Mouse (Mus musculus) intestine, embryonic 15.5 days (tissue): ENCODE data around the gene Zfp568. TPM values are rescaled to one million over a fixed set of nuclear protein-coding genes. Genes with fewer than 3 reads are reported as not detected.
"Not testable (repeated sequence)": the region's sequence is repeated elsewhere in the genome, so short reads cannot be mapped to it uniquely, and the experiment has no call there.

Experiments used
- ATAC-seq: fragments of 200-750 bp; cut with Nextera tagmentation; 2 replicates; pipeline ENCODE4 v1.8.0; 2017; ENCODE audit warnings: moderate TSS enrichment, moderate library complexity
- H3K27ac ChIP-seq: fragments of 300-500 bp; sonication (generic); 2 replicates; pipeline ENCODE4 v1.5.1; 2015; ENCODE audit warnings: mild to moderate bottlenecking, inconsistent platforms
- H3K27me3 ChIP-seq: fragments of 300-500 bp; sonication (generic); replicated peaks from 2 replicates; pipeline ENCODE4 v1.6.1; 2015; ENCODE audit warnings: inconsistent platforms
- H3K36me3 ChIP-seq: fragments of 300-500 bp; sonication (generic); 2 replicates; pipeline ENCODE4 v1.6.1; 2015; ENCODE audit warnings: inconsistent platforms
- H3K4me1 ChIP-seq: fragments of 300-500 bp; sonication (generic); replicated peaks from 2 replicates; pipeline ENCODE4 v1.6.1; 2015; ENCODE audit warnings: inconsistent platforms
- H3K4me2 ChIP-seq: fragments of 300-500 bp; sonication (generic); replicated peaks from 2 replicates; pipeline ENCODE4 v1.6.1; 2015; ENCODE audit warnings: mild to moderate bottlenecking, inconsistent platforms
- H3K4me3 ChIP-seq: fragments of 300-500 bp; sonication (generic); replicated peaks from 2 replicates; pipeline ENCODE4 v1.5.1; 2015; ENCODE audit warnings: inconsistent platforms
- H3K9ac ChIP-seq: fragments of 300-500 bp; sonication (generic); 2 replicates; pipeline ENCODE4 v1.6.1; 2015; ENCODE audit warnings: inconsistent platforms
- H3K9me3 ChIP-seq: fragments of 300-500 bp; sonication (generic); 2 replicates; pipeline ENCODE4 v1.6.1; 2016; ENCODE audit warnings: inconsistent platforms
- WGBS: fragments of 180-500 bp; shearing (Covaris S2); methylation state at CpG from one replicate; pipeline ENCODE4 v1.1.7; 2015; 5-methylcytosine and 5-hydroxymethylcytosine counted together
- polyA plus RNA-seq: library from polyadenylated mRNA; unstranded; fragments of >200 nt; fragmentation: Nextera tagmentation; extraction: Ambion mirVana; gene quantifications from 2 replicates; pipeline ENCODE4 v1.2.1, GENCODE M21; 2015

Zfp568 gene
- polyA plus RNA-seq, 1 experiment from 2014 or later: 15.5 TPM

DNA sequence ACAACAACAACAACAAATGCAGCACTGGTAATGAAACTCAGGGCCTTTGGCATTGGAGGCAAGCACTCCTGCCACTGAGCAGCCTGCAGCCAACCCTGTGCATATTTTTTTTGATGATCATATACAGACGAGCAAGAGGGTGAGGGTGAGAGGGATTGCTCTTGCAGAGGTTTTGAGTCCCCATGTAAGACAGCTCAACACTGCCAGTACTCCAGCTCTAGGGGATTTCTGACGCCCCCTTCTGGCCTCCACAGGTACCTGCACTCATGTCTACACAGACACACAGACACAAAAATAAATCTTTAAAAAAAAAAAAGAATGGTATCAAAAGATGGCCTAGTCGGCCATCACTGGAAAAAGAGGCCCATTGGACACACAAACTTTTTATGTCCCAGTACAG lies 24.8 kb upstream of the Zfp568 start:
- no peaks in the 10 kb centered on the region for H3K36me3 ChIP-seq
- no peaks in the 10 kb centered on the region for H3K27me3 ChIP-seq
- H3K9me3 ChIP-seq: no peaks in the 10 kb centered on the region
- no peaks in the 10 kb centered on the region for H3K4me1 ChIP-seq
- H3K4me3 ChIP-seq: no peak overlapping the region
- H3K27ac ChIP-seq: no peak overlapping the region
- no peak overlapping the region for H3K9ac ChIP-seq
- 59% methylated on average over 3 of the region's 3 CpGs for whole genome bisulfite sequencing
- no peak for ATAC-seq
- H3K4me2 ChIP-seq: no peak overlapping the region

DNA sequence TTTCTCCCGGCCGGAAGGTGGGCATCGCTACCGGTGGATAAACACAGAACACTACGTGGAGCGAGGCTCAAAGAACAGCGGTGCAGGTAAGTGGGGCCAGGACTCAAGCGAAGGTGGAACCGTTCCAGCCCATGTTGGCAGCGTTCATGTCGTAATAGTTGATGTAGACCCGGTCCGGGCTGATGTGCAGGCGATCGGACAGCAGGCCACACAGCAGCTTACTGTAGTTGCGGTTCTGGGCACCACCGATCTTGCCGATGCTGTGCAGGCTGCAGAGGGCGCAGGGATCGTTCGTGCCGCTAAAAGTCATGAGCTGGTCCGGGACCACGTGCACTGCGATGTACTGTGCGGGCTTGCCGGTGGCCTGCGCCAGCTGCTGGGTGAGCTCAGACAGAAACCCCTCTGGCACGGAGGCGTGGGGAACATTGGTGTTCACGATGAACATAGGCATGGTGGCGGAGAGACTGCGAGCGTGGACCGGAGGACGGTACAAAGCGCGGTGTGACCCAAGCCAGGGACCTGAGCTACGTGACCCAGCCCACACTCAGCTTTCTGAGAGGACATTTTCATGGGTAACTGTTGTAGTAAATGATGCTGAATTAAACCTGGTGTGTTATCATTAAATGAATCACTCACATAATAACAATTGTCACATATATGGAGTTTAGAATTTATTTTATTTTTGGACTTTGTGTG lies 18.5 kb upstream of the Zfp568 start:
- not testable (repeated sequence) for H3K9me3 ChIP-seq, H3K27me3 ChIP-seq, H3K4me1 ChIP-seq, ATAC-seq, H3K4me3 ChIP-seq, H3K36me3 ChIP-seq, H3K27ac ChIP-seq, H3K4me2 ChIP-seq, H3K9ac ChIP-seq
- WGBS: 48% methylated on average over 39 of the region's 39 CpGs

DNA sequence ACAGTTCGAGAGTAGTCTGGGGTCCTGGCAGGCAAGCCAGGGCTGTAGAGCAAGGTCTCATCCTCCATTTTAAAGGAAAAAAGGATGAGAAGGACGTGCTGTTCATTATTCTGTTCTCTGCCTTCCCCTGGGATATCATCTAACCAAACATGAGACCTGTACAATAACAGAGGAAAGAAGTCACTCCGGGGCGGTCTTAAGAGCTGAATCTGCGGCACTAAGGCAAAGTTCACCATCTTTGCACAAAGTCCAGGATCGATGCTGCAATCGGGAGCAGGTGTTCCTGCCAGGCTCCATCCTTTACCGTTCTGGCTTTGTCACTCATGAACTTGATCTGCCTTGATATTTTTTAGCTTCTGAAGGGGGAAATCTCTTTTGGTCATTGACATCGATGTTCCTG lies 13.1 kb upstream of the Zfp568 start:
- no peak overlapping the region for H3K27ac ChIP-seq
- no peak overlapping the region for H3K4me2 ChIP-seq
- H3K4me1 ChIP-seq: no peaks in the 10 kb centered on the region
- H3K9ac ChIP-seq: no peak overlapping the region
- WGBS: 82% methylated on average over 9 of the region's 9 CpGs
- H3K27me3 ChIP-seq: no peaks in the 10 kb centered on the region
- no peak overlapping the region for H3K4me3 ChIP-seq
- no peaks in the 10 kb centered on the region for H3K36me3 ChIP-seq
- no peak for ATAC-seq
- no peaks in the 10 kb centered on the region for H3K9me3 ChIP-seq

DNA sequence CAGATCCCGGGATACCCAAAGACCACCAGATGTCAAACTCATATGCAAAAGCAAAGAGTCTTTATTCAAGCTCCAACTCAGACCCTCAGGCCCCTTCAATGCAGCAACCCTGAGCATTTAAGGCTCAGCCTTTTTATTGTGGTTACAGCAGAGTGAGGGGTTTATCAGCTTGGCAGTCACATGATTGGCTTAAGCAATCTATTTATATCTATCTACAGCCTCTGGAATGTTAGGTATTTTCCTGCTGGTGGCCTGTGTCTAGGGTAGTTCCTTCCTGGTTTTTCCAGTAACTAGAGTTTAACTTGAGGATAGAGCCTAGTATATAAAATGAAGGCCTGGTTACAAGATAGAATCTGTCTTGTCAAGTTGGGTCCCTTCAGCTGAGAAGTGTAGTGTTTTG lies 3.0 kb upstream of the Zfp568 start:
- Histone ChIP-seq H3K9ac (no peak overlapping the region), H3K36me3 (no peaks in the 10 kb centered on the region), H3K27me3 (no peaks in the 10 kb centered on the region), H3K27ac (no peak overlapping the region), H3K4me1 (0 out of 2 replicates have a peak, but pooled peaks cover 8% of the 10 kb centered on the region), H3K9me3 (no peaks in the 10 kb centered on the region), H3K4me2 (no peak overlapping the region), H3K4me3 (no peak overlapping the region)
- 94% methylated on average over 1 of the region's 1 CpGs for WGBS
- no peak for ATAC-seq

DNA sequence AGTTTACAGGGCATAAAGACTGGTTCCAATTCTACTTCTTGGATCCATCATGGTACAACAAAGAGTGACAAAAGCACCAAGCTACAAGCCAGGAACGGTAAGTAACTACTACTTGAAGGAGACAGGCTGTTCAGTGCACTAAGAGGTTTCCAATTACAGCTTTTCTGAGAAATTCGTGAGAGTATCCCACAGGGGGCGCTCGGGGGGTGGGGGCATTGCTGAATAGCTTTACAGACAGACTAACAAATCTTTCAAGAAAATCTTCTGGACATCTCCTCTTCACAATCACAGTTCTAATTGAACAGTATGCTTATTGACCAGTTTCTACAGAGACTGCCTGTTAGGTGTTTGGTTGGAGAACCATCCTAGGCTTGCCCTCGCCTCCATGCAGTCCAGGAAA lies 2.3 kb upstream of the Zfp568 start:
- H3K9me3 ChIP-seq: no peaks in the 10 kb centered on the region
- no peak for ATAC-seq
- H3K9ac ChIP-seq: no peak overlapping the region
- H3K27ac ChIP-seq: no peak overlapping the region
- no peak overlapping the region for H3K4me3 ChIP-seq
- WGBS: 50% methylated on average over 5 of the region's 5 CpGs
- no peaks in the 10 kb centered on the region for H3K36me3 ChIP-seq
- H3K4me1 ChIP-seq: 0 out of 2 replicates have a peak, but pooled peaks cover 9% of the 10 kb centered on the region
- no peak overlapping the region for H3K4me2 ChIP-seq
- H3K27me3 ChIP-seq: no peaks in the 10 kb centered on the region

DNA sequence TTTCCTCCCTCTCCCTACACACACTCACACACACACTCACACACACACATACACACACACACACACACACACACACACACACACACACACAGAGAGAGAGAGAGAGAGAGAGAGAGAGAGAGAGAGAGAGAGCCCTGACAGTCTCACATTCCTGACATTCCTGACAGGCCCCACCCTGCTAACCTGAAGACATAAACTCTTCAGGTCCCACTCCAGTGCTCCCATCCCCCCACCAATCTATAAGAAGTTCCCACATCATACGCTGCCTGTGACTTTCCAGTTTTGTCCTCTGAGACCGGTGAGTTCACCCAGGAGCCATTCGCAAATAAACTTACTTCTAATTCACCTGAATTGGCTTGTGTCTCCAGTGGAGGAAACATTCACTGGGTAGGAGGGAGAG lies 1.9 kb upstream of the Zfp568 start:
- no peak overlapping the region for H3K27ac ChIP-seq
- no peak for ATAC-seq
- H3K36me3 ChIP-seq: no peaks in the 10 kb centered on the region
- no peak overlapping the region for H3K9ac ChIP-seq
- no peaks in the 10 kb centered on the region for H3K27me3 ChIP-seq
- H3K9me3 ChIP-seq: no peaks in the 10 kb centered on the region
- no peak overlapping the region for H3K4me3 ChIP-seq
- no peak overlapping the region for H3K4me2 ChIP-seq
- 67% methylated on average over 3 of the region's 3 CpGs for WGBS
- 0 out of 2 replicates have a peak, but pooled peaks cover 9% of the 10 kb centered on the region for H3K4me1 ChIP-seq

DNA sequence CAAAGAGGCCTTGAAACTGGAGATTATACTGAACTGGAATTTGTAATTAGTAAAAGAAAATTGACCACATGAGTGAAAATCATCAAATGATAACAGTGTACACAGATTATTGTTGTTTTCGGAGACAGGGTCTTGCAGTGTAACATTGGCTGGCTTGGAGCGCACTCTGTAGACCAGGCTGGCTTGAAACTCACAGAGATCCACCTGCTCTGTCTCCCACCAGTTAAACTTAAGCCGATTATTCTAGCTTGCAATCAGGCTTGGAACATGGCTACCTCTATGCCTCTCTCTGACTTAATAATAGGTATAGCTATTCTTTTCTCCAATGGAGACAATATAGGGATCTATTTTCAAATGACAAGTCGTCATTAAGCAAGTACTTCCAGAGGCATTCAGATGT lies 1.4 kb upstream of the Zfp568 start:
- Histone ChIP-seq H3K9me3 (no peaks in the 10 kb centered on the region), H3K4me1 (0 out of 2 replicates have a peak, but pooled peaks cover 9% of the 10 kb centered on the region), H3K36me3 (peaks cover under 1% of the 10 kb centered on the region; the same call in 1 of the 2 replicates), H3K27ac (peak overlapping the region; percentile 51; the same call in 1 of the 2 replicates), H3K4me3 (no peak overlapping the region), H3K9ac (no peak overlapping the region), H3K4me2 (peak overlapping the region; percentile 62; the same call in 1 of the 2 replicates), H3K27me3 (no peaks in the 10 kb centered on the region)
- ATAC-seq: no peak
- whole genome bisulfite sequencing: 74% methylated on average over 4 of the region's 4 CpGs

DNA sequence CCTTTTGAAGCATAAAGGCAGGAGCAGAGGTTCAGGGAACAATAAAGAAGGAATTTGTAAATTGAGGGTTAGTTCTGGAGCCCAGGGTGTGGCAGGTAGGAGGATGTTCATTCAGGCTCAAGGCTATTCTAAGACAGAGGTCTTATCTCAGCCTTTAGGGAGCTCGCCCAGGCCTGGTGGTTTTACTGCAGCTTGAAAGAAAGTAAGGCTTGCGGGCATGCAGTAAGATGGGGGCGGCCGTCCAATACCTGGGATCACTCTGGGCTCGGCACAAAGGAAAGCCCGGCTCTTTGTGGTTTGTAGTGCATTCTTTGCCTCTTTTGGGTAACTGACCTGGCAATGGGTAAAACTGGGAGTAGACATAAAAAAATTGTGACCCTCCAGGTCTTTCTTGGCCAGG lies 824 bp upstream of the Zfp568 start:
- no peaks in the 10 kb centered on the region for H3K9me3 ChIP-seq
- peak overlapping the region; percentile 98 for H3K27ac ChIP-seq
- H3K4me1 ChIP-seq: 0 out of 2 replicates have a peak, but pooled peaks cover 12% of the 10 kb centered on the region
- no peaks in the 10 kb centered on the region for H3K27me3 ChIP-seq
- peak overlapping the region; percentile 62 for H3K4me2 ChIP-seq
- no peak for ATAC-seq
- whole genome bisulfite sequencing: 24% methylated on average over 6 of the region's 6 CpGs
- H3K4me3 ChIP-seq: peak overlapping the region; percentile 97
- H3K36me3 ChIP-seq: peaks cover 3% of the 10 kb centered on the region; the same call in 1 of the 2 replicates
- peak overlapping the region; percentile 86 for H3K9ac ChIP-seq

DNA sequence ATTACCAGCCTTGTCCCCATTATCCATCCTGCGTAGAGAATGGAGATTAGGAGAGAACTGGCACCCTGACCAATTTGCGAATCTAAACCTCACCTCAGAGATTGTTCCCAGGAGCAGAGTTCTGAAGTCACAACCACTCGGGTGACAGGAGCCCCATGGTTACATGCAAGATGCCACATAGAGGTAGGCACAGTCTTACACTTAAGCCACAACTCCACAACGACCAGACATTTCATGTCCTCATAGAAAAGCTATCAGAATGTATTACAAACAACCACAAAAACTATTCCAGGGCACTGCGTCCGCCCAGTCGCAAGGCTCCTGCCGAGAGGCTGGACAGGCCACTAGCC lies 440 bp upstream of the Zfp568 start:
- peak overlapping the region; percentile 86 for H3K9ac ChIP-seq
- H3K27ac ChIP-seq: peak overlapping the region; percentile 98
- H3K27me3 ChIP-seq: no peaks in the 10 kb centered on the region
- H3K4me1 ChIP-seq: 0 out of 2 replicates have a peak, but pooled peaks cover 15% of the 10 kb centered on the region
- H3K4me3 ChIP-seq: peak overlapping the region; percentile 97
- H3K36me3 ChIP-seq: peaks cover 6% of the 10 kb centered on the region; the same call in 1 of the 2 replicates
- WGBS: under 1% methylated on average over 8 of the region's 8 CpGs
- ATAC-seq: no peak
- H3K9me3 ChIP-seq: no peaks in the 10 kb centered on the region
- H3K4me2 ChIP-seq: peak overlapping the region; percentile 62

DNA sequence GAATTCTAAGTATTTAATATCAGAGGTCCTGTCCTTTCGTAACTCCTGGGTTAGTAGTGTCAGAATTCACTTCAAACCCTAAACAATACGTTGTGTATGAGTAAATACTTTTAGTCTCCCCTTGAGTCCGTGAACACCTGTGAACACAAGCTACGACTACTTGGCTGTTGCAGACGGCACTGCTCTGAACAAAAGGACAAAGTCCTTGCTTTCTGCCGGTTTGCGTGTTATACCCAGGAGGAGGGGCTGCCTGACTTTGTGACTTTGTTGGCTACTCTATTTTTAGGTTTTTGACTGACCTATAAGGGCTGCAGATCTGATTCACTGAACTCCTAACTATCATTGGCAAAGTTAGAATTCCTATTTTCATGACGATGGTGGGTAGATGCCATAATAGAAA lies 2.3 kb downstream of the Zfp568 start:
- whole genome bisulfite sequencing: 69% methylated on average over 8 of the region's 8 CpGs
- ATAC-seq: no peak
- H3K36me3 ChIP-seq: peaks cover 9% of the 10 kb centered on the region; the same call in 1 of the 2 replicates
- no peak overlapping the region for H3K4me3 ChIP-seq
- no peaks in the 10 kb centered on the region for H3K9me3 ChIP-seq
- 0 out of 2 replicates have a peak, but pooled peaks cover 15% of the 10 kb centered on the region for H3K4me1 ChIP-seq
- H3K9ac ChIP-seq: no peak overlapping the region
- no peaks in the 10 kb centered on the region for H3K27me3 ChIP-seq
- H3K27ac ChIP-seq: peak overlapping the region; percentile 56; the same call in 1 of the 2 replicates
- peak overlapping the region; percentile 62 for H3K4me2 ChIP-seq

DNA sequence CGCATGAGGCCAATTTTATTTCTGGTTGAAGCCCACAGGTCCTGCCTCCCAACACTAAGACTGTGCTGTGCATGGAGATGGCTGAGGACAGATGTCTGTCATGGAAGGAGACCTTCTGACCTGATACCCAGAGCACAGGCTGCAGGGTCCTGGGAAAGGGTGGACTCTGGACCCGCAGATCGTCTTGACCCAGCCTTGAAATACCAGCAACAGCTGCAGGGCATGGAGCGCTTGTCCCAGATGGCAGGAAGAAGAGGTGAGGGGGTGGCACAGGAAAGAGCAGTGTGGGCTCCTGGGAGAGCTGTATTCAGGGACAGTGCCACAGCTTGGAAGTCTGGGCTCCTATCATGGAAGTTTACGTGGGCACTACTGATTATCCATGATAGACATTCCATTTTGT lies 3.8 kb downstream of the Zfp568 start:
- H3K27ac ChIP-seq: no peak overlapping the region
- WGBS: 77% methylated on average over 5 of the region's 5 CpGs
- no peak overlapping the region for H3K9ac ChIP-seq
- peaks cover 12% of the 10 kb centered on the region; the same call in 1 of the 2 replicates for H3K36me3 ChIP-seq
- no peak for ATAC-seq
- H3K4me1 ChIP-seq: 0 out of 2 replicates have a peak, but pooled peaks cover 14% of the 10 kb centered on the region
- H3K4me3 ChIP-seq: no peak overlapping the region
- no peaks in the 10 kb centered on the region for H3K27me3 ChIP-seq
- no peaks in the 10 kb centered on the region for H3K9me3 ChIP-seq
- H3K4me2 ChIP-seq: no peak overlapping the region

DNA sequence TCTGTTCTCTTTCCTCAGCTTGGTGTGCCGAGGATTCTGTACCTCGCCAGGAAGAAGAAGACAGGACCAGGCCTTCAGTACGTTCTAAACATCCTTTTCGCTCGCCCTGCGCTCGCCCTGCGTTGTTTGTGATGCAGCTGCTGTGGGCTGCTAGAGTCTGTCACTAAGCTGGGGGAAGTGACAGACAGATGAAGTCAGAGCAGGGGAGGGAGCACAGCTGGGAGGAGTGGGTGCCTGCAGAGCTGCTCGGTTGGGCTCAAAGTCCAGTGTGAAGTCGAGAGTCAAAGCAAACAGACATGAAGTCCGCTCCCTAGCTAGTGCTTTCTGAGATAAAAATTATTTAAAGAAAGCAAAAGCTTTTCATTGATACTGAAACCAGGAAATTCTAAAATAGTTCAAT lies 5.3 kb downstream of the Zfp568 start:
- no peak overlapping the region for H3K4me3 ChIP-seq
- H3K27me3 ChIP-seq: no peaks in the 10 kb centered on the region
- H3K9ac ChIP-seq: no peak overlapping the region
- H3K4me2 ChIP-seq: no peak overlapping the region
- H3K27ac ChIP-seq: peak overlapping the region; percentile 54; the same call in 1 of the 2 replicates
- ATAC-seq: peak; percentile 86
- H3K4me1 ChIP-seq: 0 out of 2 replicates have a peak, but pooled peaks cover 10% of the 10 kb centered on the region
- 69% methylated on average over 11 of the region's 11 CpGs for WGBS
- H3K9me3 ChIP-seq: no peaks in the 10 kb centered on the region
- peaks cover 20% of the 10 kb centered on the region; the same call in 1 of the 2 replicates for H3K36me3 ChIP-seq

DNA sequence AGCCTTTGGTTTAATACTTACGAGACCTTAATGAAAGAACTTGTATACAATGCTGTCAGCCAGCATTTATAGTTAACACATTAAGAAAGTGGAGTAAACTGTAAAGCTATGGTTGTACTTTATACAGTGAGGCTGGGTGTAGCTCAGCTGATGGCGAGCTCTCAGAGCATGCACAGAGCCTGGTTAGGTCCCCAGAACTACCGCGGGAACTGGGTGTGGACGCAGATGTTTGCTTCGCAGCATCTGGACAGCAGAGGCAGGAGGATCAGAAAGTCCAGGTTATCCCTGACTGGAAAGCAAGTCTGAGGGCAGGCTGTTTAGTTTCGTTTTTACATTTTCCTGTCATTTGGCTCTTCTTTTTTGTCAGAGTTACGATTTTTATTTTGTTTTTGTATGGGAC lies 8.9 kb downstream of the Zfp568 start:
- no peaks in the 10 kb centered on the region for H3K9me3 ChIP-seq
- no peak overlapping the region for H3K4me3 ChIP-seq
- H3K4me2 ChIP-seq: no peak overlapping the region
- H3K27ac ChIP-seq: no peak overlapping the region
- H3K27me3 ChIP-seq: no peaks in the 10 kb centered on the region
- H3K9ac ChIP-seq: no peak overlapping the region
- H3K4me1 ChIP-seq: 0 out of 2 replicates have a peak, but pooled peaks cover 3% of the 10 kb centered on the region
- ATAC-seq: no peak
- 94% methylated on average over 8 of the region's 8 CpGs for WGBS
- H3K36me3 ChIP-seq: peaks cover 30% of the 10 kb centered on the region
